Mouse (Mus musculus): Measurements from ENCODE around the gene Utp14a. TPM values are rescaled to one million over a fixed set of nuclear protein-coding genes. Genes with fewer than 3 reads are reported as not detected.
A peak's percentile ranks its signal among the peaks of the same experiment; 100 is the strongest.

The Utp14a gene
- polyA plus RNA-seq, 1 experiment from 2014 or later, result 16.6 TPM

DNA sequence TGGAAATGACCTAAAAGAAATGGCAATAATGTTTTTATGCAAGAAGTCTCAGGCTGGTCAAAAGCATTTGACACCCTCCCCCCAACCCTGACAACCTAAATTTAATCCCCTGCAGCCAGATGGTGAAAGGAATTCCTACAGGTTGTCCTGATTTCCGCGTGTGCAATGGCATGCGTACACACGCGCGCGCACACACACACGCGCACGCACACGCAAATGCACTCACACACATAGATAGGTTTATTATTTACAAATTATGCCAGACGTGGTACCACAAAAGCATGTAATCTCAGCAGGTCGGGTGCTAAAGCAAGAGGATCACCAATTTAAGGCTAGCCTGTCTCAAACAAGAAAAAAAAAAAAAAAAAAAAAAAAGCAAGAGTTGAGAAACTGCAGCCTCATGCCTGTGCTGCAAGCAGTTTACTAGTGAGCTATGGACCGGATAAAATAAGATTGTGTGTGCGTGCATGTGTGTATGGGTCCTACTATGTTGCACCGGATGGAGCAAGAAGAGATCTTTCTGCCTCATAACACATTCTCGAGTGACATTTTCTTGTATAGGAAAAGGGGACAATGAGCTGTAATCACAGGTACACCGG is 733 bp upstream of the Utp14a start:
- 24% methylated on average over 18 of the region's 18 CpGs for WGBS
- DNase-seq (peak; percentile 37), ATAC-seq (ENCODE audit: low FRiP score, low TSS enrichment) (peak; percentile 15; the same call in 1 of the 2 replicates)
- peak overlapping the region; percentile 83 for H3K27ac ChIP-seq (replicated peaks; ENCODE audit: low read depth, low read length)
- H3K27me3 ChIP-seq (ENCODE audit: control insufficient read depth, insufficient read depth, low read length), result no peaks in the 10 kb centered on the region
- H3K9me3 ChIP-seq (ENCODE audit: control insufficient read depth, low read length), result no peaks in the 10 kb centered on the region
- H3K36me3 ChIP-seq (ENCODE audit: control insufficient read depth, insufficient read depth, low read length), result no peaks in the 10 kb centered on the region
- H3K4me2 ChIP-seq (ENCODE audit: low read length), result peak overlapping the region; percentile 57
- H3K4me1 ChIP-seq (ENCODE audit: control insufficient read depth, insufficient read depth, low read length), result no peaks in the 10 kb centered on the region
- H3K4me3 ChIP-seq (replicated peaks; ENCODE audit: low read depth, low read length), result peak overlapping the region; percentile 48
- H3K9ac ChIP-seq (replicated peaks; ENCODE audit: low read length), result peak overlapping the region; percentile 54

- H3K4me1 ChIP-seq (ENCODE audit: control insufficient read depth, insufficient read depth, low read length), result no peaks in the 10 kb centered on the region
- 18% methylated on average over 16 of the region's 16 CpGs for WGBS
- no peaks in the 10 kb centered on the region for H3K9me3 ChIP-seq (ENCODE audit: control insufficient read depth, low read length)
- 0 out of 2 replicates have a peak overlapping the region, but pooled peaks have one; percentile 39 for H3K9ac ChIP-seq (replicated peaks; ENCODE audit: low read length)
- H3K27ac ChIP-seq (replicated peaks; ENCODE audit: low read depth, low read length), result no peak overlapping the region
- 0 out of 2 replicates have a peak, but pooled peaks cover 4% of the 10 kb centered on the region for H3K36me3 ChIP-seq (ENCODE audit: control insufficient read depth, insufficient read depth, low read length)
- no peaks in the 10 kb centered on the region for H3K27me3 ChIP-seq (ENCODE audit: control insufficient read depth, insufficient read depth, low read length)
- H3K4me2 ChIP-seq (ENCODE audit: low read length), result peak overlapping the region; percentile 56
- peak overlapping the region; percentile 48 for H3K4me3 ChIP-seq (replicated peaks; ENCODE audit: low read depth, low read length)
- DNase-seq (no peak), ATAC-seq (ENCODE audit: low FRiP score, low TSS enrichment) (peak; percentile 19; the same call in 1 of the 2 replicates)
Measured at GRCm38 (mm10) chrX:48257011-48257410, 349 bp downstream of the Utp14a start.

- ATAC-seq (ENCODE audit: low FRiP score, low TSS enrichment), result no peak
- no peaks in the 10 kb centered on the region for H3K4me1 ChIP-seq (ENCODE audit: control insufficient read depth, insufficient read depth, low read length)
- no peak overlapping the region for H3K4me3 ChIP-seq (replicated peaks; ENCODE audit: low read depth, low read length)
- H3K9ac ChIP-seq (replicated peaks; ENCODE audit: low read length), result no peak overlapping the region
- H3K9me3 ChIP-seq (ENCODE audit: control insufficient read depth, low read length), result no peaks in the 10 kb centered on the region
- DNase-seq, result no peak
- H3K4me2 ChIP-seq (ENCODE audit: low read length), result no peak overlapping the region
- H3K36me3 ChIP-seq (ENCODE audit: control insufficient read depth, insufficient read depth, low read length), result peaks cover 19% of the 10 kb centered on the region
- no peaks in the 10 kb centered on the region for H3K27me3 ChIP-seq (ENCODE audit: control insufficient read depth, insufficient read depth, low read length)
- 85% methylated on average over 4 of the region's 4 CpGs for WGBS
- H3K27ac ChIP-seq (replicated peaks; ENCODE audit: low read depth, low read length), result no peak overlapping the region
Measured at GRCm38 (mm10) chrX:48271671-48272070, 15.0 kb downstream of the Utp14a start.

- Histone ChIP-seq H3K36me3 (ENCODE audit: control insufficient read depth, insufficient read depth, low read length) (peaks cover 19% of the 10 kb centered on the region), H3K4me1 (ENCODE audit: control insufficient read depth, insufficient read depth, low read length) (no peaks in the 10 kb centered on the region), H3K27me3 (ENCODE audit: control insufficient read depth, insufficient read depth, low read length) (no peaks in the 10 kb centered on the region), H3K4me3 (replicated peaks; ENCODE audit: low read depth, low read length) (no peak overlapping the region), H3K4me2 (ENCODE audit: low read length) (no peak overlapping the region), H3K9ac (replicated peaks; ENCODE audit: low read length) (no peak overlapping the region), H3K9me3 (ENCODE audit: control insufficient read depth, low read length) (no peaks in the 10 kb centered on the region), H3K27ac (replicated peaks; ENCODE audit: low read depth, low read length) (no peak overlapping the region)
- ATAC-seq (ENCODE audit: low FRiP score, low TSS enrichment), result no peak
- DNase-seq, result no peak
- WGBS, result 93% methylated on average over 10 of the region's 10 CpGs
Measured at GRCm38 (mm10) chrX:48274634-48275033, 18.0 kb downstream of the Utp14a start.

DNA sequence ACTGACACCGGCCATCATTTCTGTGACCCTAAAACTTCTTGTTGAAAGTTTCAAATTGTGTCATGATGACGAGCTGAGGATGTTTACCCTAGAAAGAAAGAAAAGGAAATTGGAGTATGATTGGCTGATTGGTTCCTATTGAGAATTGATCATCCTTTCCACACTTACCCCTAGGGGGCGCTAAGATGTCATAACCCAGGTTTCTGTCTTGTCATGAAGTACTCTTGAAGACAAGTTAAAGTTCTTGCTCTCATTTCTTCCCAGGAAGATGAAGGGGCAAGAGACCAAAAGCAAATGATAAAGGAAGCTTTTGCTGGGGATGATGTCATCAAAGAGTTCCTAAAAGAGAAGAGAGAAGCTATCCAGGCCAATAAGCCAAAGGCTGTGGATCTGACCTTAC is 21.4 kb downstream of the Utp14a start:
- 37% methylated on average over 3 of the region's 3 CpGs for WGBS
- H3K4me3 ChIP-seq (replicated peaks; ENCODE audit: low read depth, low read length), result no peak overlapping the region
- DNase-seq (peak; percentile 82), ATAC-seq (ENCODE audit: low FRiP score, low TSS enrichment) (no peak)
- H3K27me3 ChIP-seq (ENCODE audit: control insufficient read depth, insufficient read depth, low read length), result no peaks in the 10 kb centered on the region
- no peak overlapping the region for H3K4me2 ChIP-seq (ENCODE audit: low read length)
- H3K36me3 ChIP-seq (ENCODE audit: control insufficient read depth, insufficient read depth, low read length), result peaks cover 19% of the 10 kb centered on the region; the same call in 1 of the 2 replicates
- H3K9ac ChIP-seq (replicated peaks; ENCODE audit: low read length), result no peak overlapping the region
- H3K9me3 ChIP-seq (ENCODE audit: control insufficient read depth, low read length), result no peaks in the 10 kb centered on the region
- no peaks in the 10 kb centered on the region for H3K4me1 ChIP-seq (ENCODE audit: control insufficient read depth, insufficient read depth, low read length)
- no peak overlapping the region for H3K27ac ChIP-seq (replicated peaks; ENCODE audit: low read depth, low read length)

DNA sequence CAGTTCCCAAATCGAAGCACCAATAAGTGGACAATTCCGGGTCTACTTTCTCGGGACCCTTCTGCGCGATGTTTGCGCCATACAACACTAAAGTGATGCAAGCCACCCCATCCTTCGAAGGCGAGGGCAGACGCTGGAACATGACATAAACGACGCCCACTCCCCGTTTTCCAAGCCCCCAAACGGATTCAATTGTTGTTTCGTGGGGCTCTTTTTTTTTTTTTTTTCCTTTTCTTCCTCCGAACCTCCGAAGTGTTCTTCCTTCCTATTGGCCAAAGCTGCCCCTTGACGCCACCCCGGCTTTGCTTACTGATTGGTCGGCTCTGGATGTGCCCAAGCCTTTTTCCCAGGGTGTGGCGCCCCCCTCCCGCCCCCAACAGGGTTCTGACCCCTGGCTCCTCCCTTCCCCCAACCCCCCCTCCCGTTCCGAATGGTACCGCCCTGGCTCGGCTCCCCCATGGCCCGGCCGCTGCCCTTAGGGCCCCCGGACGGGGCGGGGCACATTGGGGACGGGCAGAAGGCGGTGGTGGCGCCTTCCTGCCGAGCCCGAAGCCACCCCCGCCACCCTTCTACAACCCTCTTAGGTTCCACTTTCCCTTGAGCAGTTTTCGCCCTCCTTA is 27.8 kb downstream of the Utp14a start:
- Histone ChIP-seq H3K27me3 (ENCODE audit: control insufficient read depth, insufficient read depth, low read length) (no peaks in the 10 kb centered on the region), H3K4me3 (replicated peaks; ENCODE audit: low read depth, low read length) (peak overlapping the region; percentile 47), H3K4me2 (ENCODE audit: low read length) (peak overlapping the region; percentile 62), H3K27ac (replicated peaks; ENCODE audit: low read depth, low read length) (peak overlapping the region; percentile 91), H3K9me3 (ENCODE audit: control insufficient read depth, low read length) (no peaks in the 10 kb centered on the region), H3K4me1 (ENCODE audit: control insufficient read depth, insufficient read depth, low read length) (no peaks in the 10 kb centered on the region), H3K36me3 (ENCODE audit: control insufficient read depth, insufficient read depth, low read length) (0 out of 2 replicates have a peak, but pooled peaks cover 2% of the 10 kb centered on the region), H3K9ac (replicated peaks; ENCODE audit: low read length) (peak overlapping the region; percentile 65)
- DNase-seq, result peak; percentile 90
- WGBS, result 26% methylated on average over 37 of the region's 37 CpGs
- peak; percentile 85 for ATAC-seq (ENCODE audit: low FRiP score, low TSS enrichment)

DNA sequence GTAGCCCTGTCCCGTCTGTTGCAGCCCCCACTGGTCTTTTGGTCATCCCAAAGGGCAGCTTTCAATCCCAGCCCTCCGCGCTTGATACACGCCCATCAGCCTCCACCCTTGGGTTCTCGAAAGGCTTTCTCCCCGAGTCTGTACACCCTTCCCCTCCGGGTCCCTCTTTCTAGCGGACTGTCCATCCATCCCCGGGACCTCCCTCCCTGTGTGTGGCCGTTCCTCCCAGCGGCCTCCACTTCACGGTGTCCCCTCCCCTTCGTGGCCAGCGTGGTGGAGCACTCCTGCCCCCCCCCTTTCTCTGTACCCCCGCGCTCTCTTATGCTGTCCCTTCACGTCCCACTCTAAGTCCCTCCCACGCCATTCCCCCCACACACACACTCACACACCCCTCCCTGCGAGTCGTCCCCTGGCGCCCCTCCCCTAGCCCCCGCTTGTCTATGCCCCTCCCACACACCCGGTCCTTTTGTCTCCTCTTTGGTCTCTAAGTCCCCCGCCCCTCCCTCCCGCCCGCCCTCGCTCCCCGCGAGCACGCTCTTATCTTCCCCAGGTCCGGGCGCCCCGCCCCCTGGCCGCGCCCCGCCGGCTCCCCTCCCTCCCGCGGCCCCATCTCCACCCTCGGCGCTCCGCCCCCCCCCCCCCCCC is 28.5 kb downstream of the Utp14a start:
- Histone ChIP-seq H3K36me3 (ENCODE audit: control insufficient read depth, insufficient read depth, low read length) (0 out of 2 replicates have a peak, but pooled peaks cover 2% of the 10 kb centered on the region), H3K27ac (replicated peaks; ENCODE audit: low read depth, low read length) (peak overlapping the region; percentile 91), H3K9ac (replicated peaks; ENCODE audit: low read length) (peak overlapping the region; percentile 65), H3K4me1 (ENCODE audit: control insufficient read depth, insufficient read depth, low read length) (no peaks in the 10 kb centered on the region), H3K9me3 (ENCODE audit: control insufficient read depth, low read length) (no peaks in the 10 kb centered on the region), H3K27me3 (ENCODE audit: control insufficient read depth, insufficient read depth, low read length) (no peaks in the 10 kb centered on the region), H3K4me2 (ENCODE audit: low read length) (peak overlapping the region; percentile 62), H3K4me3 (replicated peaks; ENCODE audit: low read depth, low read length) (peak overlapping the region; percentile 47)
- WGBS, result 30% methylated on average over 32 of the region's 42 CpGs
- peak; percentile 86 for DNase-seq
- peak; percentile 87 for ATAC-seq (ENCODE audit: low FRiP score, low TSS enrichment)

DNA sequence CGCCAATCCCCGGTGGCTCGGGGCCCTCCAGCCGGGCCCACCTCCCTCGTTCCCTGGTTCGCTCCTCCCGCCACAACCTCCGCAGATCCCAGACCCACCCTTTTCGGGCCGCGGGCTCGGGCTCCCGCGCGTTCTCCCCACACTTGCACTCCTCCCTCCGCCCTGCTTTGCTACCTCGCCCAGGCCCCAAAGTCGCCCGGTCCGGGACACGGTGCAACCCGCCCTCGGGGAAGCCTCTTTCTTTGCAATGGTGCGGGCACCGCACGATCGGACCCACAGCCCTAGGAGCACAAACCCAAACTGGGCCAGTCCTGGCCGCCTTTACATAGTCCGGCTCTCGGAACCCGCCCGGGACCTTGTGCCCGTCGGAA is 29.0 kb downstream of the Utp14a start:
- Histone ChIP-seq H3K27me3 (ENCODE audit: control insufficient read depth, insufficient read depth, low read length) (no peaks in the 10 kb centered on the region), H3K9me3 (ENCODE audit: control insufficient read depth, low read length) (no peaks in the 10 kb centered on the region), H3K4me3 (replicated peaks; ENCODE audit: low read depth, low read length) (peak overlapping the region; percentile 47), H3K9ac (replicated peaks; ENCODE audit: low read length) (peak overlapping the region; percentile 65; the same call in 1 of the 2 replicates), H3K4me2 (ENCODE audit: low read length) (peak overlapping the region; percentile 62), H3K36me3 (ENCODE audit: control insufficient read depth, insufficient read depth, low read length) (0 out of 2 replicates have a peak, but pooled peaks cover 2% of the 10 kb centered on the region), H3K27ac (replicated peaks; ENCODE audit: low read depth, low read length) (peak overlapping the region; percentile 91), H3K4me1 (ENCODE audit: control insufficient read depth, insufficient read depth, low read length) (no peaks in the 10 kb centered on the region)
- ATAC-seq (ENCODE audit: low FRiP score, low TSS enrichment), result peak; percentile 70
- 29% methylated on average over 26 of the region's 34 CpGs for WGBS
- DNase-seq, result no peak

All from midbrain, embryonic 14.5 days (tissue).